Mouse (Mus musculus) large intestine, adult 2 months (tissue): ENCODE results near the gene Mrpl40. TPM values are rescaled to one million over a fixed set of nuclear protein-coding genes. Genes with fewer than 3 reads are reported as not detected.
"Not testable (repeated sequence)": the region's sequence is repeated elsewhere in the genome, so short reads cannot be mapped to it uniquely, and the experiment has no call there.

Source experiments
- DNase-seq: peaks from one replicate; pipeline ENCODE4 v3.0.0-alpha.2; 2012; ENCODE audit warnings: low read depth, low spot score
- WGBS: fragments of 180-500 bp; shearing (Covaris S2); methylation state at CpG from one replicate; pipeline ENCODE4 v1.1.7; 2018; 5-methylcytosine and 5-hydroxymethylcytosine counted together
- polyA plus RNA-seq: library from polyadenylated mRNA; depleted of rRNA; stranded (reverse); fragments of >200 nt; gene quantifications from 2 replicates; pipeline ENCODE4 v1.2.3, GENCODE M21; 2012; rRNA removed

The Mrpl40 gene
- 18.7 and 19.5 TPM in 2 replicates for polyA plus RNA-seq

DNA sequence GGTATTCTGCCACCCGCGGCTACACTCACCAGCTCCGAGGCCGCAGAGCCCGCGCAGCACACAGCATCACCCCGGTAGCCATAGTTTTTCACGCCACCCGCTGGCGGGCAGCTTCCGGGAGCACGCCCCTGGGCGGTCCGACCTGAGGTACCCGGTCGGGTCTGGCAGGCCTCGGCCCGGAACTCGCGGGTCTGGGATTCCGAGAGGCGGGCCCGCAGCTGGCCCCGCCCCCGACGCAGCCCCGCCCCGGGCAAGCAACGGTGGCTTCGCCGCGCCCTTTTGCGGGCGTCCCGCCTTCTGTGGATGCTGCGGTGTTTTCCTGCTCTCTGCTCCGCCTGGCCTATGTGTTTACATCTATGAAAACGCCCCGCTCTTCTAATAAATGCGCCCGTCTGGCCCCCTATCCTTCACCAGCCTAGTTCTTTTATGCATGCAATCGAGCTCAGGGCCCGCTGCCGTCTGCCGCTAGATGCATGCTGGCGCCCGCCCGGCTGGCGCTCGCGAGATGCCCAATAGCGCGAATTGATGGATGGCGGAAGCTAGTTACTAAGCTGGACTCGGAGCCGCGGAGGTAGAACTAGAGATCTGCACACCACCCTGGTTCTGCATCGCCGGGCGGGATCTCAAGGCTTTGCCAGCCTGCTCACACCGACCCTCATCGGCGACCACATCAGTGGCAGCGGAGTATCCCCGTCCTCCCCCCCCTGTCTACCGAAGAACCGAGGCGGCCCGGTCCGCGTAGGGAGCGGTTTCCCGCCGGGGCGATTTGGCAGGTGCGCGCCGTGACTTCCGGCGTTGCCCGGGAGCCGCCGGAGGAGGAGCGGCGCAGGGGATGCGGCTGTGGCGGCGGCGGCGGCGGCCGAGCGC lies at the start of gene Mrpl40, which contains the start of gene Hira:
TSS of gene Mrpl40 (minus strand) at position 421 of the 867 bp plus-strand sequence.
TSS of gene Hira (plus strand) at position 596 of the 867 bp plus-strand sequence.
- DNase-seq: peak; percentile 66
- under 1% methylated on average over 89 of the region's 93 CpGs for WGBS

DNA sequence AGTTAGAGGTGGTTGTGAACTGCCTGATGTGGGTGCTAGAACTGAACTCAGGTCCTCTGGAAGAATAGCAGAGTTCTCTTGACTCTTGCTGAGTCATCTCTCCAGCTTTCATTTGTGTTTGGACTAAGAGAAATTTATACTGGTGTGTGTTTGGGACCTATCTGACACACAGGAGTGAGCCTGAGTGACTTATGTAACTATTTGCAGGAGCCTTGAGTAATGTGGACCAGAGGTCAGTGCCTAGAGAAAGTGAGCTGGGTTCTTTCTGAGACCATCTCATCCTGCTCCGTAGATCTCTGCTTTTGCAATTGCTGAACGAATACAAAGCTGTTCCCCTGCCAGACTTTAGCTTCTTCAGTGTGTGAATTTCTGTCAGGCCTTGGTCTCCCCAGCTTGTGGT lies 45.1 kb upstream of the Mrpl40 start:
- 94% methylated on average over 2 of the region's 2 CpGs for WGBS

DNA sequence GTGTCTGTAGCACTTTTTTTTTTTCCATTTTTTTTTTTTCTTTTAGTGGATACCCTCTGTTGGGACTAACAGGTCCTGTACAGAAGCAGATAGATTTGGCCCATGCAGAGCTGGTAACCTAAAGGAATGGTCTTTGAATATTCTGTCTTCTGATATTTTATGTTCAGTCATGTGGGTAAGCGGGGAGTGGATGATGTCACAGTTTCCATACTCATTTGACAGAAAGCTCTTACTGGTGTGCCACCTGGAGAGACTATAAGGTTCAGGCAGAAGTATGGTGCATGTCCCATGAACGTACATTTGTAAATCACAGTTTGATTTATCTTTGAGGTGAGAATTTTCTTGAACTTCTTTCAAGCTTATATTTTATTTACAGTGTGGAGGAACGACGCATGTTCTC lies 39.4 kb upstream of the Mrpl40 start:
- DNase-seq: no peak
- WGBS: 96% methylated on average over 4 of the region's 4 CpGs

More for the DNA sequence above, 45.1 kb upstream of the Mrpl40 start:
- DNase-seq: no peak

DNA sequence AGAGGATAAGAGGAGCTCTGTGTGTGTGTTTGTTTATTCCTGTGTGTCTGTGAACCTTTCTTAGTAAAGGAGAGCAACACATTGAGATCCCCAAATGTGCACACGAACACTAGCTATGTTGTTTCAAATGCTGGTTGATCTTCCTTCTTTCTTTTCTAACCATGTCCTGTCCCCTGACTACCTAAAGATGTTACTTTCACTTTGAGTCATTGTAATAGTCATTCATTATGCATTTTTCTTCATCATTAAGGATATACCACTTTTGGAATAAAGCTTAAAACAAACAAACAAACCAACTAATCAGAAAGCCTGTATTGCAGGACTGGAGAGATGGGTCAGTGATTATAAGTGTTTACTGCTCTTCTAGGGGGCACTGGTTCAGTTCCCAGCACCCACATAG lies 29.0 kb upstream of the Mrpl40 start:
- WGBS: 94% methylated on average over 1 of the region's 1 CpGs
- DNase-seq: no peak

DNA sequence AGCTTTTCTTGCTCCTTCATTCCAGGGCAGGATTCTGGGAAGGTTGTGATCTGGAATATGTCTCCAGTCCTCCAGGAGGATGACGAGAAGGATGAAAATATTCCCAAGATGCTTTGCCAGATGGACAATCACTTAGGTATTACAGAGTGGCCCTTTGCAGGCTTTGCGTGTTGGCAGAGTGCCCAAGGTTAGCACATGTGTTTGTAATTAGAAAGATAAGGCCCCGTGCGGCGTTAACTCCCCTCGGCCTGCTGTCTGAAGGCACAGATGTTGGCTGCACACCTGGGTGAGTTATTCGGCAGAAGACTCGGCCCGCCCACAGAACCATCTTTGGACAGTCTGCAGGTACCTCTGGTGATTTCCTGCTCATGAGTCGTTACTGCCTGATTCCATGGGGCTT lies 19.8 kb upstream of the Mrpl40 start:
- 44% methylated on average over 10 of the region's 10 CpGs for WGBS
- no peak for DNase-seq

DNA sequence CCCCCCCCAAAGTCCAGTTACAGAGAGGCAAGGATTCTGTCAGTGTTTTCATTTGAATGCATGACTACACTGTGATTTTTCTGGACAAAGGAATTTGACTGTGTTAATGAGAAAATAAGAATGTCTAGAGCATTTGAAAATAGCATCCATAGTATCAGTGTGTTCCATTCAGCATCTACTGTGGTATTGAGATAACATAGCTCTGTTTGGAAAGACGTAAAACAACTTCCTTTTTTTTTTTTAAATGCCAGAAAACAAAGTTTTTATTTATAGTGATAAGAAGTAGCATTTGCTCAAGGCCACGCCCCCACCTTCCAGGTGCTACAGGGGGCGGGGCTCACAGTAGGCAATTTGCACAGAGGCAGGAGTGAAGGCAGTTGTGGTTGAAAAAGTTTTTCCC lies 18.6 kb upstream of the Mrpl40 start:
- 41% methylated on average over 3 of the region's 3 CpGs for WGBS
- no peak for DNase-seq

DNA sequence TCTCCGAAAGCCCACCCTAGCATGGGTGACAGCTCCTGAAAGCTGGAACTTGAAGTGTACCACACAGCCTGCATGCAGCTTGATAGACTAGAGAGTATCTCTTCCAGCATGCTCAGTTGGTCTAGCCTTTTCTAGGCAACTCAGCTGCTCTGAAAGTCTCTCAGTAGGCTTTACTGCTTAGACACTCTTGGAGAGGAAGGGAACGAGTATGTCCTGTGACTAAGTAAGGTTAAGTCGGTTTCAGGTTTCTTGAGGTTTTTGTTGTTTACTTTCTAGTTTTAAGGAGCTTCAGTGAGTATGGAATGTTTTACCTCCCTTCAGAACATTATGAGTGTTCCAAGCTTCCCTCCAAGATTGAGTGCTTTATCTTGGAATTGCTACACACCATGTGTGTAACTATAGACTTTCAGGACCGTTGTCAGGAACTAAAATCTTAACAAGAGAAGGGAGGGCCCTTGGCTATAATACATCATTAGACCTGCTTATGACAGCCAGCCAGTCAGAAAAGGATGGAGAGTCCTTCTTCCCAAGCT lies 17.2 kb upstream of the Mrpl40 start:
- 66% methylated on average over 4 of the region's 4 CpGs for WGBS
- DNase-seq: no peak

DNA sequence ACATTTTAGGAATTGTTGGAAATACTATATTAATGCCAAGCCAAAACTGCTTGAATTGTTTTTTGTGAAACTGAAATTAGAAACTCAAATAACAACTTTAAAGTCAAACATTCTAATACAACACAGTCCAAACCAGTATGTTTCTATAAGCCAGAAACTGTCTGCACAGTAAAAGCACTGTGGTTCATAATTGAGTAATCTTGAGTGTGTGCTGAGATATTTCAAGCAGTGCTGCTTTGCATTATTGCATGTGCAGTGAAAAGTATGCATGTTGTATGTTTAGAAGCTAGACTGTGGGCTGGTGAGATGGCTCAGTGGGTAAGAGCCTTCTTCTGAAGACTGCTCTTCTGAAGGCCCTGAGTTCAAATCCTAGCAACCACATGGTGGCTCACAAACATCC lies 7.4 kb upstream of the Mrpl40 start:
- DNase-seq: no peak

DNA sequence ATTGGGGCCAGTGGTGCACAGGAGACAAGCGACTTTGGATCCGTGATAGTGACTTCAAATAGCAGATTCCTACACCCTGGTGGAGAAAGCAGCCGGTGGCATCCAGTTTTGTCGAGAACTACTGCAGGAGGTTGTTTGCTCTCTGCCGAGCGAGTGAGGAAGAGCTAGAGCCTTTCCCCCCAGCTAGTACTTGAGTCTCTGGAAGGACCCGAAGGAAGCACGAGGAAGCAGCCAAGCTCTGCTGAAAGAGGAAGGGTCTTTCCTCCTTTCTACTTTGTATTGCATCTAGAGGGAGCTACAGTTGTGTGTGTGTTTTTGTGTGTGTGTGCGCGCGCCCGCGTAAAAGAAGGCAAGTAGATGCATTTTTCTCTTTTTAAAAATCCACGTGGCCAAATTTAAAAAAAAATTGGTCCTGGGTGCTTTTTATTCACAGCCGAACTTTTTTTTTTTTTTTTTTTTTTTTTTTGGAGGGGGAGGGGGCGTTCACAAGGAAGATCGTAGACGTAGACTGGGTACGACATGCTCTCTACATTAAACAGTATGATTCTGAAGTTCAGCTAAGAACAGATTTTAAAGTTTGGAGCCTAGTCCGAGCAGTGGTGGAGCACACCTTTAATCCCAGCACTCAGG lies 1.5 kb upstream of the Mrpl40 start:
- WGBS: 18% methylated on average over 20 of the region's 20 CpGs

DNA sequence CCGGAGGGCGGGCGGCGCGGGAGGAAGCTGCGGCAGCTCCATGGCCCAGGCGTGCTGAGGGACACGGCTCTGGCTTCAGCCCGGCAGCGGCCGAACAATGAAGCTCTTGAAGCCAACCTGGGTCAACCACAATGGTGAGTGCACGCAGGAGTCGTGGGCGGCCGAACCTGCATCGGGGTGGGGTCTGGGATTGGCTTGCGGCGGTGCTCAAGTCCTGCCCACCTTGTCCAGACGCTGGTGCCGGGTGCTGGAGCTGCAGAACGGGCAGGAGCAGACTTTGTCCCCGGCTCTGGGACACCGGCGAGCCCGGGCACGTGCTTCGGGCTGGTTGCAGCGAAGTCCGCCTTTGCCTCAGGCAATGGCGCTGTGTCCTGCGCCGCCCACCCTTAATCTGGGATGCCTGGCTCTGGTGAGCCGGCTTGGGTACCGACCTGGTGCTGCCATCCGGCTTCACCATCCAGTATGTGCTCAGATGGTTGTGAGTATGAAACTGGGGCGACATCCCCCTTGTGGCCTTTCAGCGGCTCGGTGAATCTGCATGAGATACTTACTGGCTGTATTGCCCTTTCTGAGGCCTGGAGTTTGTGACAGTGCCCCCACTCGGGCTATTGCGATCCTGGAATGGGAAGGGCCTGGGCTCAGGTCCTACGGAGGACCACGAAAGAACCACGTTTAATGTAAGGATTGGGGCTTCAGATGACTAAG lies 876 bp upstream of the Mrpl40 start:
- no peak for DNase-seq
- WGBS: under 1% methylated on average over 43 of the region's 43 CpGs

More for the DNA sequence above, 1.5 kb upstream of the Mrpl40 start:
- DNase-seq: no peak

DNA sequence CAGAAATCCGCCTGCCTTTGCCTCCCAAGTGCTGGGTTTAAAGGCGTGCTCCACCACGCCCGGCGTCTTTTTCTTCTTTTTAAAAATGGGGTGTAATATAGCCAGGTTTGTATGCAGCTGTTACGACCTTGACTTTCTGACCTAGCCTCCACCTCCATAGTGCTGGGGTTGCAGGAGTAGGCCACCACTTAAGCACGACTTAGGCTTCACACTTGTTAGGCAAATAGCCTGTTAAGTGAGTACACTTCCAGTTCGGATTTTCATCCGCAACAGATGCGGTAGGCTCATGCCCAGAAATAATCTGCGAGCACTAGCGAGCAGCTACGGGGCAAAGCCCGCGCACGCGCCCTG lies 596 bp downstream of the Mrpl40 start:
- DNase-seq: no peak
- under 1% methylated on average over 17 of the region's 17 CpGs for WGBS

DNA sequence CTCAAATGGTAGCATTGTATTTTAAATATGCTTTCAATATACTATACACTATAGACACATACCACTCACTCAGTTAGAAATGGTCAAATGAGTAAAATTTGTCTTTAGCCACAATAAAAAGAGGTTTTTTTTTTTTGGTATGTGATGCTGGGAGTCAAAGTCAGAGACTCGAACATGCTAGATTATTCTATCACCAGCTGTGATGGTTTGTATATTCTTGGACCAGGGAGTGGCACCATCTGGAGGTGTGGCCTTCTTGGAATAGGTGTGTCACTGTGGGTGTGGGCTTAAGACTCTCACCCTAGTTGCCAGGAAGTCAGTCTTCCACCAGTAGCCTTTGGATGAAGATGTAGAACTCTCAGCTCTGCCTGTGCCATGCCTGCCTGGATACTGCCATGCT lies 6.2 kb downstream of the Mrpl40 start:
- WGBS: 29% methylated on average over 1 of the region's 1 CpGs
- DNase-seq: not testable (repeated sequence)

DNA sequence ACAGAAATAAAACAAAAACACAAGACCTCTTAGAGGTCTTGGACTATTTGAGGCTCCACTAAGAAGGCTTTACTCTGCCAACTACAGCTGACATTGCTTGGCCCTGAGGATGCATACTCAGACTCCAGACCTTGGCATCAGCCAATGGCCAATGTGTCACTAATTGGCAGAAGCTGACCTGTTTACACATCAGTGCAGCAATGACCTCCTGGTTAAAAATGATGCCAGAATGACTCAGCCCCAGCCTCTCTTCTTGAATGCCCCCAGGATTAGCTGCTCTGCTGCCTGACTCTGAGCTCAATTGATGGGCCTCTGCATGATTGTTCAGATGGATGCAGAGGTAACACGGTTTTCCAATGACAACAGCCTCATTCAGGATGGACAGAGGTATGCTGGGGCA lies 16.5 kb downstream of the Mrpl40 start:
- 71% methylated on average over 1 of the region's 1 CpGs for WGBS
- no peak for DNase-seq

DNA sequence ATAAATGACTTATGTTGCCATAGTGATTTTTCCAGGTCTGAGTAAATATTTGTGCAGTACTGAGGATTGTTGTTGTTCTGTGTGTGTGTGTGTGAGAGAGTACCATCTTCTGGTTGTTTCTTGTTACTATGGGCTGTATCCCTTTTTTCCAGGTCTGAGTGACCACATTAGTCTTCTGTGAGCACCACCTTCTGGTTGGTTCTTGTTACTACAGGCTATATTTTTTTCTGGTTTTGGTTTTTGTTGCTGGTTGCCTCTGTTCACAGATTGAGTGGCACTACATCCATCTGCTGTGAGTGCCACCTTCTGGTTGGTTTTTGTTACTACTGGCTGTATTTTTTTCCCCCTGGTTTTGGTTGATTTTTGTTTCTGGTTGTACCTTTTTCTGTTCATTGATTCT lies 18.1 kb downstream of the Mrpl40 start:
- no peak for DNase-seq

DNA sequence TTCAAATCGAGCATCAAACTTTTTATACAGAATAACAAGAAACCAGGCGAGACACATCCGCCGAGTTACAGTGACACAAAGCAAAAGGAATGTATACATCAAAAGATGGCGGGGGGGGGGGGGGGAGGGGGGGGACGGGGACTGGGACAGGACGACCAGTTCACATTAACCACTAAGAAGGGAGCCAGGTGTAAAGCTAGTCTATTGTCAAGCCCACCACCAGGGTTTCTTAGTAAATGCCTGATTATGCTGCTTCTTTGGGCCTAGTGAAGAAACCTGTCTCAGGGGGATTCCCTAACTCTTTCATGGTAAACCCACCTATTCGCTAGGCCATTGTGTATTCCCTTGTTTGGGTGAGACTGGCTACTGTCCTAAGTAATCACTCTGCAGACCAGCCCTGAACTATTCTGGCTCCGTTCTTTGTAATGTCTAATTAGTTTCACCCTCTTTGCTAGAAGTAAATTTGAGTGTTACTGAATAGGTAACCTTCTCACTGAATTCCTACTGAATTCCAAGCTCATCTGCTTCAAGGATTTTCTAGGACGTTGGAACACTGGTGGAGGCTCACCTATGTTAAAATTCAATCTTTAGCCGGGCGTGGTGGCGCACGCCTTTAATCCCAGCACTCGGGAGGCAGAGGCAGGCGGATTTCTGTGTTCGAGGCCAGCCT lies 27.0 kb downstream of the Mrpl40 start:
- not testable (repeated sequence) for DNase-seq
- 83% methylated on average over 17 of the region's 17 CpGs for WGBS

DNA sequence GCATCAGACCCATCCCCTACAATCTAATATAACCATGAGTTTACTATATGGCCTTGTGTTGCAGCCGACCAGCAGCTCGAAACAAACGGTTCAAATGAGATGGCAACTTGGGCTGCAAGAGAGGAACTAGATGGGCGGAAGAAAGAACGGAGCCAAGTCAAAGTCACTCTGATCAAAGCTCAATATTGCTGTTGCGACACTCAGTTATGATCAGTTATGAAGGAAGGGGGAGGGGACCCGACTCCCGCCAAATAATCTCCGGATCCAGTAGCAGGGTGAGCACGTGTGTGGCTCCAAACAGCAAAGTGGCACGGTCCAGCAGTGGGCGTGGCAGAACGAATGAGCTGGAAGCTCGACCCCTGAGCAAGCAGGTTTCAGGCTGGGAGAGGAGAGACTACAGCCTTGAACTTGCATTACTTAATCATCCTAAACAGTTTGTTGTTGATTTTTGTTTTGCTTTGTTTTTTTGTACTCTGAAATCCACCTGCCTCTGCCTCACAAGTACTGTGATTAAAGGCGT lies 30.3 kb downstream of the Mrpl40 start:
- DNase-seq: no peak
- WGBS: 88% methylated on average over 15 of the region's 15 CpGs

DNA sequence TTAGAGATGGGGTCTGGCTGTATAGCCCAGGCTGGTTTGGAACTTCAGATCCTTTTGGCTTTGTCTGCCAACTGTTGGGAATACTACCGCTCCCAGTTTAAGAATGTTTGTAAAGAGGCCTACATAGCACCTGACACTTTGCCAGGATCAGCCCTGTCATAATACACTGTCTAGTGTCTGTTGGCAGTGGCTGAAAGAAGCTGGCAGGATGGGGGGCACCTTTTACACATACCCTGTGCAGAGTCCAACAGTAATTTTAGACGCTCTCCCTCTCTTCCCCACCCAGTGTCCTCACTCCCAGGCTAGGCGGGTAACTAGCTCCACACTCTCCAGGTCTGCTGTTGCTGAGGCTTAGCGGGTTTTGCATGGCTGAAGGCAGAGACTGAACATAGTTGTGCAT lies 38.3 kb downstream of the Mrpl40 start:
- no peak for DNase-seq
- WGBS: 55% methylated on average over 4 of the region's 4 CpGs

DNA sequence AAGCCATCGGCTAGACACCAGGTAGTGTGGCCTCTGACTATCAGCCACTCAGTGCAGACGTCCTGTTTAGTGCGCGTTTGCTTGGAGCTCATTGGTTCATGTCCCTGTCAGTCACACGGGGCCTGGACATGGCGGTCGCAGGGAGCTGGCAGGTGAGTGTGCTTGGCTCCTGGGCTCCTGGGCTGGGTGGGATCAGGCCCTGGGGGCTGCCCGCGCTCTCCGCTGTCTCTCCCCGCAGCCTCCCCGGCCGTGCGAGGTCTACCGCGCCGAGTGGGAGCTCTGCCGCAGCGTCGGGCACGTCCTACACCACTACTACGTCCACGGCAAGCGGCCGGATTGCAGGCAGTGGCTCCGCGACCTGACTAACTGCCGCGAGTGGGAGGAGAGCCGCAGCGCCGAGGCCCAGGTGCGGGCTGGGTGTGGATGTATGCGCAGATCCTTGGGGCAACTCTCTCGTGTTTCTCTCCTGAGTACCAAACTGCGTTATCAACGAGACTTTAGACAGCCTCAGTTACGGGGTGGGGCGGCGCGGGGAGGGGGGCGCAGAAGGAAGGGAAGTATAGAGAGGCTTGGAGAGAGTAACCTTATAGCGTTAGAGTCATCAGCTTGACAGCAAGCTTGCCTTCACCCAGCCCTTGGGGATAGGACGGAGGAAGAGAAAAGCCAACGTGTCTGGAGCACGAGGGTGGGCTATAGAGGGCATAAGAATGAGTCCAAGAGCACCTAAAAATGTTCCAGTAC lies 40.0 kb downstream of the Mrpl40 start, which contains the start of the genes 2510002D24Rik and Gm28539:
TSS of gene 2510002D24Rik (plus strand) at position 111 of the 741 bp plus-strand sequence.
TSS of gene Gm28539 (plus strand) at position 117 of the 741 bp plus-strand sequence.
- 1% methylated on average over 45 of the region's 46 CpGs for WGBS
- DNase-seq: peak; percentile 98

DNA sequence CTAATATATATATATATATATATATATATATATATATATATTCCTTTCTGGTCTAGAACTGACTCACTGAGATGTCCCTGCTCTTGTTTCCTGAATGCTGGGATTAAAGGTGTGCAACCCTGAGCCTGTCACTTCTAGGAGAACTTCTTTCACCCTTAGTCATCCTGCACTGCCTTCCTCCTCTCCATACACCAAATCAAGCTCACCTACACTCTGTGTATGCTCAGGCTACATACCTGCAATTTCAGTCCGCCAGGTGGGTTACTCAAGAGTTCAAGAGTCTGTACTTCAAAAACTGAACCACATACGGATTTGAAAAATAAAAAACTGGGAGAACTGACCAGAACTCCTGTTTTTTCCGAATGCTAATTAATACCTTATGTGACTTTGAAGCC lies 40.6 kb downstream of the Mrpl40 start:
- peak; percentile 19 for DNase-seq
- WGBS: 14% methylated on average over 3 of the region's 3 CpGs
